Mouse (Mus musculus) regulatory T cell (primary cell): ENCODE data around the gene Mrto4.

ENCODE experiments used
- in situ Hi-C: fragments of 300-600 bp; cut with MboI, MseI; formaldehyde crosslinking; loops from one replicate; pipeline ENCODE4 v1.15.1; 2025; ENCODE audit warnings: high pct_unique_total_duplicates

The Mrto4 gene

GRCm38 (mm10) chr4:139340835-139341234 is 11.5 kb downstream of the Mrto4 start:
- in situ Hi-C loops = no loop called here

- in situ Hi-C loops = no loop called here
Measured at GRCm38 (mm10) chr4:139338145-139338544, 14.2 kb downstream of the Mrto4 start.

- in situ Hi-C loops = no loop called here
Measured at GRCm38 (mm10) chr4:139336822-139337483, 15.4 kb downstream of the Mrto4 start.

GRCm38 (mm10) chr4:139335507-139335906 is 16.9 kb downstream of the Mrto4 start:
- in situ Hi-C loops = no loop called here

GRCm38 (mm10) chr4:139334631-139335295 is 17.6 kb downstream of the Mrto4 start:
- in situ Hi-C loops = no loop called here

- in situ Hi-C loops = no loop called here
Measured at GRCm38 (mm10) chr4:139330605-139331004, 21.8 kb downstream of the Mrto4 start.

- in situ Hi-C loops = no loop called here
Measured at GRCm38 (mm10) chr4:139319740-139320139, 32.6 kb downstream of the Mrto4 start.

- in situ Hi-C loops = no loop called here
Measured at GRCm38 (mm10) chr4:139318449-139318848, 33.9 kb downstream of the Mrto4 start.

- in situ Hi-C loops = no loop called here
Measured at GRCm38 (mm10) chr4:139312632-139313031, 39.7 kb downstream of the Mrto4 start.

GRCm38 (mm10) chr4:139311707-139312106 is 40.7 kb downstream of the Mrto4 start:
- in situ Hi-C loops = no loop called here

GRCm38 (mm10) chr4:139310899-139311701 is 41.3 kb downstream of the Mrto4 start:
- in situ Hi-C loops = no loop called here

- in situ Hi-C loops = no loop called here
Measured at GRCm38 (mm10) chr4:139310171-139310898, 42.0 kb downstream of the Mrto4 start, which contains the start of the genes Pqlc2 and Akr7a5. Gene Pqlc2 (minus strand): TSS chr4:139310708. Gene Akr7a5 (plus strand): TSS chr4:139310744.

- in situ Hi-C loops = no loop called here
Measured at GRCm38 (mm10) chr4:139309651-139310050, 42.7 kb downstream of the Mrto4 start.

- in situ Hi-C loops = no loop called here
Measured at GRCm38 (mm10) chr4:139307916-139308315, 44.5 kb downstream of the Mrto4 start.

GRCm38 (mm10) chr4:139305521-139305920 is 46.9 kb downstream of the Mrto4 start:
- in situ Hi-C loops = no loop called here

- in situ Hi-C loops = no loop called here
Measured at GRCm38 (mm10) chr4:139302241-139302640, 50.1 kb downstream of the Mrto4 start.

- in situ Hi-C loops = no loop called here
Measured at GRCm38 (mm10) chr4:139301780-139302179, 50.6 kb downstream of the Mrto4 start.

- in situ Hi-C loops = no loop called here
Measured at GRCm38 (mm10) chr4:139298671-139299366, 53.6 kb downstream of the Mrto4 start.

GRCm38 (mm10) chr4:139297566-139297965 is 54.8 kb downstream of the Mrto4 start:
- in situ Hi-C loops = no loop called here
